Mouse (Mus musculus): ENCODE measurements around the gene Clic6. TPM values are rescaled to one million over a fixed set of nuclear protein-coding genes. Genes with fewer than 3 reads are reported as not detected.

Gene Clic6
- polyA plus RNA-seq, 1 experiment: not detected

- Histone ChIP-seq H3K4me3 (ENCODE audit: insufficient read depth, low read depth, low read length) (no peak overlapping the region), H3K27ac (replicated peaks; ENCODE audit: low read depth, low read length) (no peak overlapping the region), H3K4me1 (ENCODE audit: control insufficient read depth, insufficient read depth, insufficient read length, low read length) (no peaks in the 10 kb centered on the region)
Observed at GRCm38 (mm10) chr16:92580981-92581380, 95.4 kb downstream of the Clic6 start.

DNA sequence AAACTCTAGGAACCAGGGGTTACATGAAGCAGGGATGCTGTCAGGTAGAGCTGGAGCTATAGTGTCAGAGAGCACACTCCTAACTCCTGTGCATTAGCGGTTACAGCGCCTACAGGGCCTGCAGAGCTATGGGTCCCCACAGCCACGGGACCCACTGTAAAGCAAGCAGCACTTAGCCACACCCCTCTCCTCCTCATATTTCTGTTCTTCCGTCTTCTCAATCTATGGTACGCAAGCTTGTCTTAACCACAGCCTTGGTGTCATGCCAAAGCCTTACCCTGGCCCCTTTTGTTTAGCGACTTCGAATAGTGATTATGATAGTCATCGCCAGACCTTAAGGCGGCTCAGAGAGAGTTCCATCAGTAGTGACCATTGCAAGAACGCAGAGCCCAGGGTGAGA is 96.2 kb downstream of the Clic6 start:
- Histone ChIP-seq H3K4me1 (ENCODE audit: control insufficient read depth, insufficient read depth, insufficient read length, low read length) (no peaks in the 10 kb centered on the region), H3K27ac (replicated peaks; ENCODE audit: low read depth, low read length) (no peak overlapping the region)

GRCm38 (mm10) chr16:92587836-92588235 is 102.3 kb downstream of the Clic6 start:
- no peak overlapping the region for H3K4me3 ChIP-seq (ENCODE audit: insufficient read depth, low read depth, low read length)
- H3K27ac ChIP-seq (replicated peaks; ENCODE audit: low read depth, low read length): no peak overlapping the region
- no peaks in the 10 kb centered on the region for H3K4me1 ChIP-seq (ENCODE audit: control insufficient read depth, insufficient read depth, insufficient read length, low read length)

More for the DNA sequence above, 96.2 kb downstream of the Clic6 start:
- H3K4me3 ChIP-seq (ENCODE audit: insufficient read depth, low read depth, low read length): no peak overlapping the region

Other genes with a start within 250 kb of the Clic6 start
- not detected in 2 replicates for gene Kcne2, start 193.3 kb upstream of the Clic6 start, polyA plus RNA-seq (2012; ENCODE audit: insufficient read depth, insufficient read length, missing spikeins)
- 111 and 158 TPM in 2 replicates for gene Smim11, start 184.4 kb upstream of the Clic6 start, polyA plus RNA-seq (2012; ENCODE audit: insufficient read depth, insufficient read length, missing spikeins)
- not detected in 2 replicates for gene Fam243, start 164.3 kb upstream of the Clic6 start, polyA plus RNA-seq (2012; ENCODE audit: insufficient read depth, insufficient read length, missing spikeins)
- not detected in 2 replicates for gene Kcne1, start 126.3 kb upstream of the Clic6 start, polyA plus RNA-seq (2012; ENCODE audit: insufficient read depth, insufficient read length, missing spikeins)
- 22.2 and 44.4 TPM in 2 replicates for gene Rcan1, start 14.9 kb upstream of the Clic6 start, polyA plus RNA-seq (2012; ENCODE audit: insufficient read depth, insufficient read length, missing spikeins)